Mouse (Mus musculus) layer of hippocampus, adult 2 months (tissue): ENCODE data around the gene Tmem42. TPM values are rescaled to one million over a fixed set of nuclear protein-coding genes. Genes with fewer than 3 reads are reported as not detected.

Experiments used
- DNase-seq, 2 experiments: peaks; one replicate each; pipeline ENCODE4 v3.0.0; 2022; ENCODE audit warnings: low spot score in 2 of 2
- H3K27ac ChIP-seq: fragments of 200-600 bp; 2 replicates; pipeline ENCODE4 v1.8.1; 2022
- H3K4me3 ChIP-seq: fragments of 200-600 bp; 2 replicates; pipeline ENCODE4 v1.8.1; 2022; ENCODE audit warnings: mild to moderate bottlenecking
- CTCF ChIP-seq: fragments of 200-600 bp; conservative IDR thresholded peaks from 2 replicates; pipeline ENCODE4 v1.8.1; 2022; ENCODE audit warnings: antibody characterized with exemption, mild to moderate bottlenecking, moderate library complexity
- long read RNA-seq, 2 experiments: library from polyadenylated mRNA; stranded (forward); transcript quantifications; one replicate each; pipeline ENCODE4 v2.0.0; 2021; ENCODE audit warnings: borderline mapping rate in 2 of 2
- total RNA-seq, 2 experiments: library from RNA; stranded (reverse); gene quantifications; 2 replicates each; pipeline ENCODE4 v1.2.3; 2021

The Tmem42 gene
- total RNA-seq, result 10 to 100 TPM; 24.1 to 25.1 TPM
- long read RNA-seq, experiment 1, transcript Tmem42-201 (3 exons, 1,041 nt), result major isoform, 22 of 28 reads
- long read RNA-seq, experiment 1, partial matches to known transcripts, result 4 of 28 reads
- long read RNA-seq, experiment 1, other reads (novel, unspliced or antisense), result 2 of 28 reads
- long read RNA-seq, experiment 2, transcript Tmem42-201 (3 exons, 1,041 nt), result major isoform, 28 of 31 reads
- long read RNA-seq, experiment 2, partial matches to known transcripts, result 2 of 31 reads
- long read RNA-seq, experiment 2, other reads (novel, unspliced or antisense), result 1 of 31 reads

GRCm38 (mm10) chr9:123020995-123021631 is at the start of gene Tmem42:
TSS of gene Tmem42 (plus strand) at chr9:123021326.
- peak; percentile 78 to 81 for DNase-seq
- TF ChIP-seq CTCF, result no peak
- H3K27ac ChIP-seq, result peak within 1 kb of the TSS; percentile 98

GRCm38 (mm10) chr9:122998406-122999192 is 22.5 kb upstream of the Tmem42 start:
- DNase-seq, result no peak
- no peak overlapping the region for H3K4me3 ChIP-seq
- no peak for TF ChIP-seq CTCF

More at GRCm38 (mm10) chr9:123020995-123021631, at the start of gene Tmem42:
- H3K4me3 ChIP-seq, result peak within 1 kb of the TSS; percentile 63

GRCm38 (mm10) chr9:122999193-122999586 is 21.9 kb upstream of the Tmem42 start:
- no peak for DNase-seq
- H3K4me3 ChIP-seq, result no peak overlapping the region
- H3K27ac ChIP-seq, result no peak overlapping the region
- TF ChIP-seq CTCF, result no peak

More at GRCm38 (mm10) chr9:122998406-122999192, 22.5 kb upstream of the Tmem42 start:
- H3K27ac ChIP-seq, result no peak overlapping the region

GRCm38 (mm10) chr9:123004718-123005117 is 16.4 kb upstream of the Tmem42 start:
- no peak overlapping the region for H3K4me3 ChIP-seq
- DNase-seq, result no peak
- TF ChIP-seq CTCF, result no peak
- H3K27ac ChIP-seq, result no peak overlapping the region

GRCm38 (mm10) chr9:123006071-123006470 is 15.1 kb upstream of the Tmem42 start:
- peak; percentile 70 for TF ChIP-seq CTCF
- H3K4me3 ChIP-seq, result no peak overlapping the region
- H3K27ac ChIP-seq, result no peak overlapping the region
- no peak for DNase-seq

- 0 out of 2 replicates have a peak overlapping the region, but pooled peaks have one; percentile 55 for H3K27ac ChIP-seq
- H3K4me3 ChIP-seq, result peak overlapping the region; percentile 63
- DNase-seq, result peak in 1 of 2 experiments; percentile 7
- TF ChIP-seq CTCF, result peak; percentile 33
Observed at GRCm38 (mm10) chr9:123021636-123022379, 682 bp downstream of the Tmem42 start.

GRCm38 (mm10) chr9:123024201-123024600 is 3.1 kb downstream of the Tmem42 start:
- TF ChIP-seq CTCF, result no peak
- H3K27ac ChIP-seq, result no peak overlapping the region
- no peak overlapping the region for H3K4me3 ChIP-seq
- no peak for DNase-seq

- DNase-seq, result no peak
- TF ChIP-seq CTCF, result no peak
- Histone ChIP-seq H3K27ac (no peak overlapping the region), H3K4me3 (no peak overlapping the region)
Observed at GRCm38 (mm10) chr9:123031496-123032246, 10.5 kb downstream of the Tmem42 start.

- H3K27ac ChIP-seq, result no peak within 1 kb of the TSS
- no peak for DNase-seq
- no peak within 1 kb of the TSS for H3K4me3 ChIP-seq
- no peak for TF ChIP-seq CTCF
Observed at GRCm38 (mm10) chr9:123034426-123034825, 13.3 kb downstream of the Tmem42 start, which contains the start of gene Tgm4. TSS of gene Tgm4 (plus strand) at chr9:123034726.

- Histone ChIP-seq H3K4me3 (no peak overlapping the region), H3K27ac (no peak overlapping the region)
- TF ChIP-seq CTCF, result no peak
- DNase-seq, result no peak
Observed at GRCm38 (mm10) chr9:123047665-123048064, 26.5 kb downstream of the Tmem42 start.

GRCm38 (mm10) chr9:123058724-123059292 is 37.7 kb downstream of the Tmem42 start:
- no peak overlapping the region for H3K27ac ChIP-seq
- no peak for TF ChIP-seq CTCF
- DNase-seq, result no peak
- H3K4me3 ChIP-seq, result no peak overlapping the region
